7 mouse cellular contexts compared by ENCODE assay signal in genomic region chr16:77014321-77015211, GRCm38 (mm10). TPM values are rescaled to one million over a fixed set of nuclear protein-coding genes. Genes with fewer than 3 reads are reported as not detected.
DNase-seq lines count a peak whose midpoint lies in the region; ATAC-seq and TF ChIP-seq lines count a peak whose summit lies in the region.

No protein-coding gene starts in this region.

- TF ChIP-seq POLR2A in thymus, adult 2 months (IDR thresholded peaks at IDR 0.05; ENCODE audit: control insufficient read depth, extremely low read depth, insufficient read depth, low read length, poor library complexity), result no peak

- no peaks in the 10 kb centered on the region for H3K27me3 ChIP-seq in thymus, adult 2 months (ENCODE audit: control insufficient read depth, insufficient read depth, low read length)
- no peaks in the 10 kb centered on the region for H3K27me3 ChIP-seq in embryonic facial prominence, embryonic 13.5 days
- no peaks in the 10 kb centered on the region for H3K27me3 ChIP-seq in intestine, postnatal 0 days (replicated peaks; ENCODE audit: control insufficient read depth, insufficient read depth, low read length)
- H3K27me3 ChIP-seq in neural tube, embryonic 15.5 days (replicated peaks), result no peaks in the 10 kb centered on the region

- H3K9me3 ChIP-seq in embryonic facial prominence, embryonic 13.5 days, result no peaks in the 10 kb centered on the region
- no peaks in the 10 kb centered on the region for H3K9me3 ChIP-seq in intestine, postnatal 0 days (ENCODE audit: control insufficient read depth)
- no peaks in the 10 kb centered on the region for H3K9me3 ChIP-seq in neural tube, embryonic 15.5 days (replicated peaks)

- no peak for DNase-seq in thymus, adult 2 months
- DNase-seq in thymus, postnatal 4 days, result no peak
- DNase-seq in cerebellum, postnatal 36 days, result no peak
- DNase-seq in cerebellum, postnatal 10 days, result no peak

- peak overlapping the region; percentile 89 for H3K9ac ChIP-seq in embryonic facial prominence, embryonic 13.5 days
- H3K9ac ChIP-seq in intestine, postnatal 0 days (ENCODE audit: low read depth, low read length), result peak overlapping the region; percentile 96
- H3K9ac ChIP-seq in neural tube, embryonic 15.5 days (replicated peaks), result peak overlapping the region; percentile 73

- H3K27ac ChIP-seq in thymus, adult 2 months (ENCODE audit: control insufficient read depth, insufficient read depth, low read length), result peak overlapping the region; percentile 35
- peak overlapping the region; percentile 73 for H3K27ac ChIP-seq in embryonic facial prominence, embryonic 13.5 days
- peak overlapping the region; percentile 98 for H3K27ac ChIP-seq in intestine, postnatal 0 days (ENCODE audit: low read depth, low read length)
- H3K27ac ChIP-seq in neural tube, embryonic 15.5 days (replicated peaks), result peak overlapping the region; percentile 75

- H3K4me1 ChIP-seq in thymus, adult 2 months (replicated peaks; ENCODE audit: control insufficient read depth, insufficient read depth, low read length), result peaks cover 8% of the 10 kb centered on the region
- H3K4me1 ChIP-seq in embryonic facial prominence, embryonic 13.5 days, result peaks cover 22% of the 10 kb centered on the region
- no peaks in the 10 kb centered on the region; the same call in 1 of the 2 replicates for H3K4me1 ChIP-seq in intestine, postnatal 0 days (replicated peaks; ENCODE audit: control insufficient read depth, insufficient read depth, low read length)
- H3K4me1 ChIP-seq in neural tube, embryonic 15.5 days, result peaks cover 30% of the 10 kb centered on the region

- peak overlapping the region; percentile 85 for H3K4me3 ChIP-seq in thymus, adult 2 months (ENCODE audit: control insufficient read depth, insufficient read depth, low read length)
- peak overlapping the region; percentile 84 for H3K4me3 ChIP-seq in embryonic facial prominence, embryonic 13.5 days
- H3K4me3 ChIP-seq in intestine, postnatal 0 days (ENCODE audit: low read depth, low read length), result peak overlapping the region; percentile 91
- H3K4me3 ChIP-seq in neural tube, embryonic 15.5 days (replicated peaks), result peak overlapping the region; percentile 82

- H3K4me2 ChIP-seq in embryonic facial prominence, embryonic 13.5 days, result peak overlapping the region; percentile 75
- peak overlapping the region; percentile 78 for H3K4me2 ChIP-seq in intestine, postnatal 0 days (replicated peaks; ENCODE audit: low read depth)
- peak overlapping the region; percentile 65 for H3K4me2 ChIP-seq in neural tube, embryonic 15.5 days

- ATAC-seq in embryonic facial prominence, embryonic 13.5 days (ENCODE audit: insufficient number of reproducible peaks, insufficient read depth, low FRiP score, low TSS enrichment, low read depth), result no peak
- no peak for ATAC-seq in intestine, postnatal 0 days
- ATAC-seq in neural tube, embryonic 15.5 days (ENCODE audit: low FRiP score), result no peak

- H3K36me3 ChIP-seq in thymus, adult 2 months (ENCODE audit: control insufficient read depth, insufficient read depth, low read length), result no peaks in the 10 kb centered on the region
- no peaks in the 10 kb centered on the region for H3K36me3 ChIP-seq in embryonic facial prominence, embryonic 13.5 days
- H3K36me3 ChIP-seq in intestine, postnatal 0 days (ENCODE audit: control insufficient read depth, insufficient read depth), result no peaks in the 10 kb centered on the region
- H3K36me3 ChIP-seq in neural tube, embryonic 15.5 days, result no peaks in the 10 kb centered on the region

- 2% methylated on average over 17 of the region's 17 CpGs for whole genome bisulfite sequencing in thymus, adult 2 months
- WGBS in embryonic facial prominence, embryonic 13.5 days, result 3% methylated on average over 17 of the region's 17 CpGs
- WGBS in intestine, postnatal 0 days, result 1% methylated on average over 17 of the region's 17 CpGs
- WGBS in neural tube, embryonic 15.5 days, result under 1% methylated on average over 17 of the region's 17 CpGs

- TF ChIP-seq CTCF in thymus, adult 2 months (IDR thresholded peaks at IDR 0.05; ENCODE audit: borderline replicate concordance, control insufficient read depth, extremely low read depth, insufficient read depth, low read length, poor library complexity), result no peak
- no peak for TF ChIP-seq CTCF in intestine, postnatal 0 days (IDR thresholded peaks at IDR 0.05; ENCODE audit: low read depth)

RNA-seq across cellular contexts. Expression of gene Usp25, which starts 1.1 kb away (rescaled TPM):
- polyA plus RNA-seq in thymus, adult 2 months (2012; rRNA removed), result 29.7 and 35.5 TPM in 2 replicates
- 17.8 and 19.1 TPM in 2 replicates for polyA plus RNA-seq in embryonic facial prominence, embryonic 13.5 days (2015; fragmentation: Nextera tagmentation; extraction: Ambion mirVana)
- polyA plus RNA-seq in intestine, postnatal 0 days (2015; fragmentation: Nextera tagmentation; extraction: Ambion mirVana), result 16.4 and 17.9 TPM in 2 replicates
- polyA plus RNA-seq in neural tube, embryonic 15.5 days (2015; fragmentation: Nextera tagmentation; extraction: Ambion mirVana), result 11.7 and 16.0 TPM in 2 replicates

Comparison
In these comparisons a context has a peak if more than half of its experiments do, and no peak if none do; other contexts are left out.
1. H3K27ac ChIP-seq: peak in every context shown above with its lines; median percentile 98 in intestine, postnatal 0 days; 75 in neural tube, embryonic 15.5 days; 73 in embryonic facial prominence, embryonic 13.5 days; 35 in thymus, adult 2 months.